Mouse (Mus musculus): ENCODE measurements at regions not wholly inside any gene's neighbourhood (a gene's known extent, or its start where the extent isn't known, plus 50 kb on each side); places are given as distances from the start of the nearest gene placed in this dataset.

- peak; percentile 76 to 80 for DNase-seq
Measured at GRCm38 (mm10) chr1:77074926-77075885, 439.7 kb downstream of the Epha4 start.

DNA sequence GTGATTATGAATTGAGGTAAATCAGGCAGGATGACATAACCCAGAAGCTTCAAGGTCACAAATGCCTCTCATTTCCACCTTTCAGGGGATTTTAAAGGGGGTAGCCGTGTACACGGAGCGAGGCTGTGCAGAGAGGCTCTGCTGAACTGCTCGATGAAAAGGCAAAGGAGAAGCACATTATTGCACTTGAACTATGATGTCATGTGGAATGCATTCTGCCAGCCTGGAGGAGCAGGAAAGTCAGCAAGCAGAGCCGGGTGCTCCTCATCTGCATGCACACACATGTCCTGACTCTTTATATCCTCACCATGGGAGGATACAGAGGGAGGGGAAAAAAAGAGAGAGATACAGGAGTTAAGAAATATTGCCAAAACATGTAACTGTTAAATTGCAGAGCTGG lies 434.1 kb downstream of the Epha4 start:
- DNase-seq = no peak

GRCm38 (mm10) chr1:77081660-77082059 lies 433.2 kb downstream of the Epha4 start:
- DNase-seq = peak; percentile 47 to 57

- no peak for DNase-seq
Measured at GRCm38 (mm10) chr1:77082410-77082809, 432.5 kb downstream of the Epha4 start.

- no peak for DNase-seq
Measured at GRCm38 (mm10) chr1:77093551-77093950, 421.3 kb downstream of the Epha4 start.

- peak in 1 of 2 experiments; percentile 26 for DNase-seq
Measured at GRCm38 (mm10) chr1:77101726-77102272, 413.1 kb downstream of the Epha4 start.

DNA sequence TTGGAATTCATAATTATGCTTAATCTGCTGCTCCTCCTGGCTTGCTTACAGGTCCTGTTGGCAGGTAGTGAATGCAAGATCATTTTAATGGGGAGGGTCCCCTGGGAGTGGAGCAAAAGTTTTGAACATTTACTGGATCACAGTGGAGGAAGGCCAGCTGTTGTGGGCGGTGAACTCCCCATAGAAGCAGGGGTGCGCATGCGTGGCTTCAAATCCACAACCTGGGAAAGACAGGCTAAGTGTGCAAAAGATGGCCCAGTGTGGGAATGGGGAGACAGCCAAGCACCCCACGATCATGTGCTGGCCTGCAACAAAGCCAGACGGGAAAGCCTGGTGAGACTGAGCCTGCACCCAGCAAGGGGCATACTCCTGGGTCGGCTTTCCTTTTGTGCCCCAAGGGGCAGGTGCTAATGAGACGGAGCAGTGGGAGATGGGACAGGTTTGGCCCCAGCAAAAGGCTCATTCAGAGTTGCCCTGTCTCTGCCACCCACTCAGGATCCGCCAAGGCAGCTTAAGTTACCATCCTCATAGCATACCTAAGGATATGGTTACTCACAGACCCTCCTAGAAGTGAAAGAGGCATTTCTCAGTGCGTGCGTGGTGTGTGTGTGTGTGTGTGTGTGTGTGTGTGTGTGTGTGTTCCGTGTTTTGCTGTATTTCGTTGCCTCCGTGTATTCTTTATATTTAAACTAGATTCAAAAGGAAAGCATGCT lies 412.3 kb downstream of the Epha4 start:
- DNase-seq = peak; percentile 61 to 67

DNA sequence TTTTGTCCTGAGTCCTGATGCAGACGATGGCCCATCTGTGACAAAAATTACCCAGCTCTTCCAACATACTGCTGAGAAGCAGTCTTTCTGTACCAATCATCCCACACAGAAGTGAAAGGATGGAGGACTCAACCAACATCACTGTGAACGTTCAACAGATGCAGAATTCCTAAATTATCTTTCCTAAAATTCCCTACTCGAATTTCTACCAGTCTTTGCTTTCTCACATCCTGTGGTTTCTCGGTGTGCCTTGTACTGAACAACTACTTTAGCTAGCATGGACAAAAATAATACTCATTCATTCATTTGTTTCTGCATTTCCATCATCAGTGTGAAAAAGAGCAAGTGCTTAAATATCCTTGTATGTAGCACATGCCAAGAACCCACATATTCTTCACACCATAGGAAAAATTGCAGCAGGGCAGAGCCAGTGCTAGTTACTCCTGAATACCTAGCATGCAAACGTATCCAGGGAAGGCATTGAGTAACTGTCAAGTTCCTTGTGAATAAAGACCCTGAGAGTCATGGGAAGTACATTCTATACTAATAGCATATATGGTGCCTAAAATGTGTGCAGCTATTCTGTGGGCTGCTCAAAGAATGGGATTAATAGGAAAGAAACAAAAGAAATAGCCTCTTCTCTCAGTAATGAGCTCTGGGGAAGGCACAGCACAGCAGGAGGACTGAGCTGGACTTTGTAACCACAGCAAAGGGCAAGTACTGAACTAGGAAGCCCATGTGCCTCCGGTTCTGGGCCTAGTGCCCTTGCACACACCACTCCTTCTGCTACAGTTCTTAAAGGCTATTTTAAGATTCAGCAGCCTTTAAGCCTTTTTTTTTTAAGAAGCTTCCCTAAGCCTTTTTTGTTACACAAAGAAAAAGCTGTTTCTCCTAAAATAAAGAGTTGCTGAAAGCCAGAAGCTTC lies 404.8 kb downstream of the Epha4 start:
- DNase-seq = no peak

DNA sequence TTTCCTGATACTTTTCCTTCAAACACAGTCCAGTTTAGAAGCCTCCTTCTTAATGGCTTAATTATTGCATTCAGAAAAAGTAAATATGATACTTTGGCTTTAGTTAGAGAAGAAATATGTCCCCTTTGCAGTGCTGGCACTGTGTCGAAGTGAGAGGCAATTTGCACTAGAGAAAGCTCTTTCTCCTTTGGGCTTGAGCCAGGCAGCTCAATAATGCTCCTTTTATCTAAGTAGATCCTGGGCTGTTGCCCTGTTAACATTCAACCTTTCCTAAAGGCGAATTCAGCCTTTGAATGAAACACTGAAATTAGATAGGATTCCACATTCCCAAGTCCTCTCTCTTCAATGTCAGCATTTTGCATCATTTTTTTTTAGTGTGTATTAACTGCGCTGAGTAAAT lies 386.5 kb downstream of the Epha4 start:
- no peak for DNase-seq

- DNase-seq = no peak
Measured at GRCm38 (mm10) chr1:77137663-77138062, 377.2 kb downstream of the Epha4 start.

- no peak for DNase-seq
Measured at GRCm38 (mm10) chr1:77140906-77141305, 374.0 kb downstream of the Epha4 start.

GRCm38 (mm10) chr1:77148052-77148451 lies 366.8 kb downstream of the Epha4 start:
- DNase-seq = no peak

DNA sequence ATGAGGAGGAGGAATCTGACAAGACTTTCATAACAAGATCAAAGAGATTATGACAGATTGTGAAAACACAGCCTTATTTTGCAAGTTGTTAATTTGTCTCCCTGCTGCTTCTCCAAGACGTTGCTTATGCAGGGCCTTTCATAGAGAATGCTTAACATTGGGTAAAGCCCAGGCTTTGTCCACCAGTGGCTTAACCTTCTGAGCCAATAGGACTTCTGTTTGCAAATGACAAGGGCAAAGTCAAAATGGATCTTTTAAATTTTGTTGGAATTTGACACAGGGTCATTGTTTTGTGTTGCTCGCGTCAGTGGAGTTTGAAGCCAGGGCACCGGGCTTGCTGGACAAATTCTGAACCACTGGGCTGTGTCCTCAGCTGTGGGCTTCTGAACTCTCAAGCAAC lies 346.6 kb downstream of the Epha4 start:
- no peak for DNase-seq

DNA sequence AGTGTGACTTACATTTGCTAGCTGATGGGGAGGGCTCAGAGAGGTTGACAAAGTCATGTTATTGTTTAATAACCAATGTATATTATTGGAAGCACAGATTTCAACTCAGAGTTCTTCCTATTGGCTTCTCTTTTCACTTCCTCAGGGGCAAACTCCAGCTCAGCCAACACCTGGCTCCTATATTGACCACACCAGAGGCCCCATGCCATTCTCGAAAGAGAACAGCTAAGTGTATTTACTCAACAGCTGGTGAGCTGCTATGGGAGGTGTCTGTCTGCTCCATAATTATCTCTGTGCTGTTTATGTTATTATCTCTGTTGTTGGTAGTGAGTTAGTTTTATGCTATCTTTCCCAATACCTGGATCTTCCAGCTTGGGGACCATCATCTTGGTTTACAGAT lies 342.4 kb downstream of the Epha4 start:
- no peak for DNase-seq

DNA sequence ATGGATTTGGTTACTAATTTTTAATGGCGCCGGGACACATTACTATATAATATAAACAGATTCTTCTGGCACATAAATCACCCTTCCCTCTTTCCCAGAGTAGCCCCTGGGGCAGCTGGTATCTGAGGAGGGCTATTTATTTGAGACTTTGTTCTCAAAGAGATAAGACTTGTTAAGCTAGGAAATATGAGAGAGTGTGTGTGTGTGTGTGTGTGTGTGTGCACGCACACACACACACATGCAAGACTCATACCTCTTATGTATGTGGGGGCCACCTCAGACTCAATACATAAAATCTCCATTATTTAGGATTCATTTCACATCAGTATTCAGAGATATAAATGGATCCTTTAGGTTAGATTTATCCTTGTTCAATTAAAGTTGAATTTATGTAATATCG lies 340.1 kb downstream of the Epha4 start:
- no peak for DNase-seq

DNA sequence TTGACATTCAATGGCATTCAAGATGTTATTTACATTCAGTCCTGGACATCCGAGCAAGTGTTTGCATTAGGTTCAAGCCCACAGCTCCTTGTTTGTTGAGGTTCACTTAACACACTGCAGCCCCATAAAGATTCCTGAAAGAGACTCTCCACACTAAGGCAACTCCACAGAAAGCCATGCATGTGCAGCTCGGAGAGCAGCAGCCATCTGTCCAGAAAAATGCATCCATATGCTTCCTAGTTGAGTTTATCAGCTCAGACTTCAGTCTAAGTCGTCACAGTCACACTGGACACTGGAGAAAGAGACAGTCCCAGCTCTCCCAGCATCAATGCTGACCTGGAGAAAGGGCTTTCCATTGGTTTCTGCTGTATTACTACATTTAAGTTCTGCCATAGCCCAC lies 339.7 kb downstream of the Epha4 start:
- peak in 1 of 2 experiments; percentile 4 for DNase-seq

DNA sequence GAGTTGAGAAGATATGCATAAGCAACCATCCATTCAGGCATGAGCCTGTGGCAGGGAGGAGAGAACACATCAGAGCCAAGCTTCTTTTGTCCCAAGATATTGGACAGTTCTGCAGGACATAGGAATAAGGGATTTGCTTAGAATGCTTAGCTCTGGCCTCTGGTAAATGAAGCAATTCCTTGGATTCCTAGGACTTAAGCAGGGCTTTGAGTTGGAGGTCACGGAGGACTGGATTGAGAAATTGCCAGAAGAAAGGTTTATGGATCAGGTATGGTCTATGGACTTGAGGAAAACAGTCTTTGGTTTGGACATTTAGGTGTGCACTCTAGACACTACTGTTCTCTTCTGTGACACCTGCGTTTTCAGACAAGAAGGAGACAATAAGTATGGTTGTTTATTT lies 338.4 kb downstream of the Epha4 start:
- DNase-seq = no peak

DNA sequence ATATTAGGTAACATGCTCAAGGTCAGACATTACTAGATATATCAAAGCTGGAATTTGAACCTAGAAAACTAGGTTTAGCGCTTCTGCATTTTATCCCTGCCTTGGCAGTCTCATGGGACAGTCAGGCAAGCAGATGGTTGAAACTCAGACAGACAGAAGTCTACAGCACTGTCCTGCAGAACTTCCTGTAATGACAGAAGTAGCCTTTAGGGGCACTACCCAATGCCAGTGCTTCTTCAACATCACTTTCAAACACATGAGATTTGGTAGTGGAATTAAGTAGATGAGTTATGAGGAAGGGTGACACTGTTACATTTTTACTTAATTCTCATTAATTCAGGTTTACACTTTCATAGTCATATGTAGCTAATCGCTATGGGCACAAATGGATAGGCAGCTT lies 330.9 kb downstream of the Epha4 start:
- no peak for DNase-seq

DNA sequence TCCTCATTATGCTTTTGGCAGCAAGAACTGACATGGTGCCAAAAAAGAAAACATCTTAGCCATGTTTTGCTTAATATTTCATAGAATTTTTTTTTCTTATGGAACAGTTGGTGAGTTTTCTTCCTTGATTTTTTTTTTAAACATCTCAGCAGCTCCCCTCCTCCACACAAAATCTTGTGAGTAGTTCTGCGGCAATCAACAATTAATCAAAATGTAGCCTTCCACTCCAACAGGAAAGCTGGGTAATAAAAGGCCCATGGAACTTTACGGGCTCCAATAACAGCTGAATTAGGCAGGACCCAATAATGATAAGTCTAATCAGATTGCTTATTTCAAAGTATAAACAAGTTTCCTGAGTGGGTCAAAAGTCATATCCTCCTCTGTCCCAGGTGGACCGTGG lies 324.7 kb downstream of the Epha4 start:
- DNase-seq = no peak

DNA sequence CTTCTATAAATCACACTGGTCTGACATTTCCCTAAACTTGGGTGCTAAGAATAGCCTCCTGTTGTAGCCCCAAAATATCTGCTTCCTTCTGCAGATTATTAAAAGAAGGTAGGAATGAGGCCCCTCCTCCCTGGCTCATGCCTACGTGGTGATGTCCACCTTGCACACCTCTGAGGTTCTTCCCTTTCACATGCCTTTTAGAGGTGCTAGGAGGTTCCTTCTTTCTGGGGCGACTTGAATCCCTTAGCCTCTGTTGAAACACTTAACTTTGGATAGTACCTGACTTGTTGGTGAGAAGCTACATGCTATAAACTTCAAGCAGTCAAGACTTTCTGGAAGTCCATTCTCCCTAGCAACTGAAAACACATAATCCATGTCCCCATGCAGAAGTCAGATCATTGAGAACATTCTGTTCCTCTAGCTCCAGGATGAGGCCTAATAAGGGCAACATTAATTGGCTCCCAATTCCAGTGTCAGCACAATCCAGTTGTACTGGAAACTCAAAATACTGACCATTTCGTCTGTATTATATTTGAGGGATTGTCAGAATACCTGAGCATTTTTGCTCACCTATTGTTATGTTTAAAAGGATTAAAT lies 313.5 kb downstream of the Epha4 start:
- no peak for DNase-seq

DNA sequence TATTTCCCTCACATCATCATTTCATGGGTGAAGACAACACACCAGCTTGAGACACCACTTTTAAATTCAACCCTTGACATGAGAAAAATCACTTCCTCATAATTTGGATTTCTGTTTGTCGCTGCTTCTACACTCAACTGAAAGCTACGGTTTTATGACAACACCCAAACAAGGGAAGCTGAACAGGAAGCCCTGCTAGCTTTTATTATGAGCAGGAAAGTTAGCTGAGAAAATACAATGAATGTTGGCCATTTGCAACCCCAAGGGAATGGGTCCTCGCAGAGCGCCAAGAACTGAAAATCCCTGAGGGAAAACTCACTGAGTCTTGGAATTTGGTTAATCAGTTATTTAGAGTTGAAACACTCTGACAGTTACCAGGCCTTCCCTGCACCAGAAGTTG lies 311.9 kb downstream of the Epha4 start:
- no peak for DNase-seq

- DNase-seq = no peak
Measured at GRCm38 (mm10) chr1:77206535-77206934, 308.4 kb downstream of the Epha4 start.

All from cerebellum, postnatal 25 days (tissue).